Mouse (Mus musculus): ENCODE results near the gene Trir.

DNA sequence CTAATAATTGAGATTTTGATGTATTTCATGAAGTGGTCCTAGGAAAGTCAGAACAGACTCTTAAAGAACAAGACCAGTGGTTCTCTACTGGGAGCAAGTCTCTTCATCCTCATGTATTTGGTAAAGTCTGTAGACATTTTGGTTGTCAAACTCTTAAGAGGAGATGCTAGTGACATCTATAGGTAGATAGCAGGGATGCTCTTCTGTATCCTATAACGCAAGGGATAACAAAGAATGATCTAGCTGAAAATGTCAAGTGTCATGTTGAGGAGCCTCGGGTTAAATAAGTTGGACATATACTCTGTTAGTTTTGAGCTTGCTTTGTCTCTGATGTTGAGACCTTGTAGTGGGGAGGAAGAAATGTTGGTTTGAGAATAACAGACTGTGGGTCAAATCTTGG is 1.3 kb downstream of the Trir start:
- TF ChIP-seq CTCF (IDR thresholded peaks at IDR 0.05; ENCODE audit: insufficient read depth, low read depth, low read length): no peak
- no peak for TF ChIP-seq POLR2A (IDR thresholded peaks at IDR 0.05; ENCODE audit: insufficient read depth, low read depth, low read length)

Measured in olfactory bulb, adult 2 months (tissue).